8 mouse cellular contexts compared by ENCODE assay signal in genomic region chr9:20959430-20959938, GRCm38 (mm10). TPM values are rescaled to one million over a fixed set of nuclear protein-coding genes. Genes with fewer than 3 reads are reported as not detected.
DNase-seq lines count a peak whose midpoint lies in the region; ATAC-seq and TF ChIP-seq lines count a peak whose summit lies in the region.

Gene Dnmt1 (minus strand): TSS chr9:20959888.

- 95% methylated on average over 2 of the region's 2 CpGs for WGBS in forebrain, embryonic 14.5 days
- 90% methylated on average over 2 of the region's 2 CpGs for WGBS in hindbrain, postnatal 0 days

- no peak for DNase-seq in gastrocnemius, postnatal 10 days
- DNase-seq in gastrocnemius, adult 8-10 months (ENCODE audit: low spot score in 2 of 2), result no peak
- DNase-seq in G1E (ENCODE audit: low spot score) (no peak), MN1 (ENCODE audit: low spot score) (no peak)
- DNase-seq in forebrain, embryonic 14.5 days (ENCODE audit: low spot score), result no peak
- no peak for DNase-seq in hindbrain, postnatal 0 days (ENCODE audit: low spot score)
- DNase-seq in urinary bladder, postnatal 25 days (ENCODE audit: low spot score), result no peak

- H3K9me3 ChIP-seq in G1E (replicated peaks), result no peaks in the 10 kb centered on the region
- no peaks in the 10 kb centered on the region for H3K9me3 ChIP-seq in forebrain, embryonic 14.5 days (replicated peaks; ENCODE audit: control insufficient read depth, low read length)
- no peaks in the 10 kb centered on the region for H3K9me3 ChIP-seq in hindbrain, postnatal 0 days (ENCODE audit: low read length)

- ATAC-seq in G1E (ENCODE audit: extremely low read depth, insufficient number of reproducible peaks, low FRiP score, poor library complexity, severe bottlenecking), result no peak
- ATAC-seq in forebrain, embryonic 14.5 days, result no peak
- ATAC-seq in hindbrain, postnatal 0 days, result no peak
- ATAC-seq in megakaryocyte, adult 5-6 weeks (ENCODE audit: poor library complexity, severe bottlenecking), result no peak

- no peak for TF ChIP-seq CTCF in G1E (IDR thresholded peaks at IDR 0.05; ENCODE audit: low read depth, low read length)
- TF ChIP-seq CTCF in hindbrain, postnatal 0 days (IDR thresholded peaks at IDR 0.05; ENCODE audit: low read depth), result no peak

- peaks cover 34% of the 10 kb centered on the region for H3K27me3 ChIP-seq in G1E (ENCODE audit: insufficient read depth, low read length)
- no peaks in the 10 kb centered on the region for H3K27me3 ChIP-seq in forebrain, embryonic 14.5 days (replicated peaks; ENCODE audit: control insufficient read depth, insufficient read depth, low read length)
- no peaks in the 10 kb centered on the region for H3K27me3 ChIP-seq in hindbrain, postnatal 0 days (ENCODE audit: insufficient read depth, low read length)

- no peak within 1 kb of the TSS for H3K4me3 ChIP-seq in G1E (ENCODE audit: low read depth, low read length)
- H3K4me3 ChIP-seq in forebrain, embryonic 14.5 days (ENCODE audit: low read depth, low read length), result no peak within 1 kb of the TSS
- no peak within 1 kb of the TSS for H3K4me3 ChIP-seq in hindbrain, postnatal 0 days (ENCODE audit: low read length)

- H3K4me1 ChIP-seq in G1E (ENCODE audit: insufficient read depth, low read depth, low read length), result no peaks in the 10 kb centered on the region
- H3K4me1 ChIP-seq in forebrain, embryonic 14.5 days (ENCODE audit: control insufficient read depth, insufficient read depth, low read length), result no peaks in the 10 kb centered on the region
- H3K4me1 ChIP-seq in hindbrain, postnatal 0 days (ENCODE audit: insufficient read depth, low read length), result no peaks in the 10 kb centered on the region

- no peak within 1 kb of the TSS for H3K9ac ChIP-seq in forebrain, embryonic 14.5 days (ENCODE audit: low read length)
- no peak within 1 kb of the TSS for H3K9ac ChIP-seq in hindbrain, postnatal 0 days (replicated peaks; ENCODE audit: low read length)

- H3K4me2 ChIP-seq in forebrain, embryonic 14.5 days (ENCODE audit: low read length), result no peak within 1 kb of the TSS
- H3K4me2 ChIP-seq in hindbrain, postnatal 0 days (ENCODE audit: low read depth, low read length), result no peak within 1 kb of the TSS

- no peak within 1 kb of the TSS for H3K27ac ChIP-seq in forebrain, embryonic 14.5 days (ENCODE audit: low read depth, low read length)
- H3K27ac ChIP-seq in hindbrain, postnatal 0 days, result no peak within 1 kb of the TSS

- H3K36me3 ChIP-seq in G1E (replicated peaks), result no peaks in the 10 kb centered on the region
- H3K36me3 ChIP-seq in forebrain, embryonic 14.5 days (ENCODE audit: control insufficient read depth, insufficient read depth, low read length), result no peaks in the 10 kb centered on the region
- H3K36me3 ChIP-seq in hindbrain, postnatal 0 days (ENCODE audit: insufficient read depth, low read length), result no peaks in the 10 kb centered on the region

RNA-seq across cellular contexts. Expression of gene Dnmt1, which starts in this region (rescaled TPM):
- 10 to 100 TPM; 18.4 to 25.7 TPM for total RNA-seq in gastrocnemius, postnatal 10 days (2021)
- total RNA-seq in gastrocnemius, adult 8-10 months (2022), result 1 to 10 TPM; 5.5 to 6.0 (median 5.8) TPM
- total RNA-seq in G1E (2014; fragmentation: Nextera tagmentation) (142 and 148 TPM in 2 replicates), G1E (2017) (167 and 197 TPM in 2 replicates)
- polyA plus RNA-seq in G1E (2012), result 178 and 209 TPM in 2 replicates
- polyA plus RNA-seq in forebrain, embryonic 14.5 days (2014; fragmentation: Nextera tagmentation; extraction: Ambion mirVana), result 51.1 and 52.1 TPM in 2 replicates
- 78.2 and 86.5 TPM in 2 replicates for total RNA-seq in hindbrain, postnatal 0 days (2014; rRNA removed)
- polyA plus RNA-seq in hindbrain, postnatal 0 days (2015; fragmentation: Nextera tagmentation; extraction: Ambion mirVana), result 36.1 and 36.2 TPM in 2 replicates
- 85.4 and 89.6 TPM in 2 replicates for total RNA-seq in megakaryocyte, adult 5-6 weeks (2015)
- total RNA-seq in megakaryocyte, adult 5-6 weeks (2017), result 165 and 171 TPM in 2 replicates
